Mouse (Mus musculus) heart, postnatal 36 days (tissue): ENCODE data around the gene Tek. TPM values are rescaled to one million over a fixed set of nuclear protein-coding genes. Genes with fewer than 3 reads are reported as not detected.
A peak's percentile ranks its signal among the peaks of the same experiment; 100 is the strongest.
"Not testable (repeated sequence)": the region's sequence is repeated elsewhere in the genome, so short reads cannot be mapped to it uniquely, and the experiment has no call there.

ENCODE experiments used
- DNase-seq, 2 experiments: peaks; one replicate each; pipeline ENCODE4 v3.0.0; 2021 to 2022
- intact Hi-C: fragments of 180-260 bp; cut with DNase I; formaldehyde crosslinking; loops from one replicate; pipeline ENCODE4 v1.15.1; 2025
- total RNA-seq, 2 experiments: library from RNA; stranded (reverse); gene quantifications; 2 replicates each; pipeline ENCODE4 v1.2.3; 2021

Gene Tek
- 10 to 100 TPM; 41.2 to 42.9 TPM for total RNA-seq

DNA sequence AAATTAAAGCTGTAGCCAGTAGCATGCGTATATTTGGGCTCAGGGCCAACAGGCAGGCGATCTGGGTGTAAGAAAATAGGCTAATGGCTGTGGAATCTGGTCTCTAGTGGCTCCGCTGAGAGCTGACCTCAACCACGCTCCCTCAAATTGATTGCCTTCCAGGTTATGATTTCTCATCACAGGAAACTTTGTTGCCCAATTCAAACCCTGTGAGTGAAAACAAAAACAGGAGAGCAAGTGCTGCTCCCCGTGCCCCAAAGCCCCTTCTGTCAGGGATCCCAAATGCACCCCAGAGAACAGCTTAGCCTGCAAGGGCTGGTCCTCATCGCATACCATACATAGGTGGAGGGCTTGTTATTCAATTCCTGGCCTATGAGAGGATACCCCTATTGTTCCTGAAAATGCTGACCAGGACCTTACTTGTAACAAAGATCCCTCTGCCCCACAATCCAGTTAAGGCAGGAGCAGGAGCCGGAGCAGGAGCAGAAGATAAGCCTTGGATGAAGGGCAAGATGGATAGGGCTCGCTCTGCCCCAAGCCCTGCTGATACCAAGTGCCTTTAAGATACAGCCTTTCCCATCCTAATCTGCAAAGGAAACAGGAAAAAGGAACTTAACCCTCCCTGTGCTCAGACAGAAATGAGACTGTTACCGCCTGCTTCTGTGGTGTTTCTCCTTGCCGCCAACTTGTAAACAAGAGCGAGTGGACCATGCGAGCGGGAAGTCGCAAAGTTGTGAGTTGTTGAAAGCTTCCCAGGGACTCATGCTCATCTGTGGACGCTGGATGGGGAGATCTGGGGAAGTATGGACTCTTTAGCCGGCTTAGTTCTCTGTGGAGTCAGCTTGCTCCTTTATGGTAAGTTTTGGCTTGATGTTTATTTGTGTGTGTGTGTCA lies at the start of gene Tek:
Gene Tek (plus strand): TSS at position 452 of the 894 bp plus-strand sequence.
- peak; percentile 43 to 66 for DNase-seq
- intact Hi-C loops: loop anchor here (2.0 kb wide), 2 partner anchors 22 to 88 kb away; no protein-coding TSS in a partner anchor

DNA sequence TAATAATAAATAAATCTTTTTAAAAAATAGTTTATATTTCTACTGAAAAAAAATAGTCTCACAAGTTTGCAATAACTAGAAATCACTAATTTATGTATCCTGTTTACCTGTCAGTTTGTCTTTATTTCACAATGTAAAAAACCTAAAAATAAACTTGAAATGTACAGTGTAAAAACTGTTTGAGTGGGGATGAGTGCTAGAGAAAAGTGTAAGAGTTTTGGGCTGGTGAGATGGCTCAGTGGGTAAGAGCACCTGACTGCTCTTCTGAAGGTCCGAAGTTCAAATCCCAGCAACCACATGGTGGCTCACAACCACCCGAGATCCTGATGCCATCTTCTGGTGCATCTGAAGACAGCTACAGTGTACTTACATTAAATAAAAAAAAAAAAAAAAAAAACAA lies 49.3 kb upstream of the Tek start:
- DNase-seq, intact Hi-C loops: not testable (repeated sequence)

DNA sequence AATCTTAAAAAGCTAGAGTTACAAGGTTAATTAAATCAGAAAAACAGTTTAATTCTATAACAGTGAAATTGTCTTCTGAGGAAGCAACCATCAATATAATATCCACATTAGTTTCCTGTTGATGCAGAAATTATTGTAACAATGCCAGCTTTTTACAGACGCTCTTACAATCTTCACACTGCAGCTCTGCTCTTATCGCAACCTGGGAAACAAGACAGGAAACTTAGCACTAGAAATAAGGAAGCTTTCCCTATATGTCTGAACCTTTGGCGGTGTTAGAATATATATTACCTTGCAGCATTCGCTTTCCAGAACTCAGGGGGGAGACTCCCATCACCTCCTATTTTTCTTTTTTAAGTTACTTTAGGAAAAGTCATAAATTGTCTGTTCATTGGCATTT lies 48.0 kb upstream of the Tek start:
- intact Hi-C loops: no loop called here

DNA sequence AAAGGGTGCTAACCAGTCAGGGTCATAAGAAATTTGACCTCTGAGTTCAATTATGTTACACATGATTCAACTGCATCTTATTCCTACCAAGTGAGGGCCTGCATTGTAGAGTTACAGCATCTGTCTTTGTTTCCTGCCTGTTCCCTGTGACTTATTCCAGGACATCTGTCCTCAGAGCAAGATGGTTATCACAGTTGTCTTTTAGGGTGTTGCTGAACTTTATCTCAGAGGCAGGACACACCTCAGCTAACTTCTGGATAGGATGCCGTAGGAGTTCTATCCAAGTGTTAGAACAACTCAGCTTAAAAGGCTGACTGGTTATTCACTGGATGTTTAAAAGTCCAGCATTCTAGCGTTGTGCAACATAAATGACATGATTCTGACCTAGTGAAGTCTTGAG lies 46.9 kb upstream of the Tek start:
- no peak for DNase-seq
- intact Hi-C loops: no loop called here

More for the DNA sequence above, 48.0 kb upstream of the Tek start:
- no peak for DNase-seq

DNA sequence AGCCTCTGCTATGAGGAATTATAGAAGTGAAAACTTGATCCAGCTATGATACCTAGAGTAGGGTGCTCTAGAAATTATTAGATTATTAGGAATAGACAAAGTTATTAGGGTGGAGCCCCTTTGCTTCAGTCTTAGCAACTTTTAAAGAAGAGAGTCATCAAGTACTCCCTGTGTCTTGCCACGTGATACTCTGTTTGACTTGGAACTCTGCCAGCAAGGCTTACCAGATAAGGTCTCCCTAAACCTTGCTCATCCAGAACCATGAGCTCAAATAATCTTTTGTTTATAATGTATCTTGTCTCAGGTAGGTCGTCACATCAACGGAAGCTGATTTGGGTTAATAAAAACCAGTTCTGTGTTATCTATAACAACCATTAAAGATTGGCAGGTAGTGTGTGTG lies 42.7 kb upstream of the Tek start:
- intact Hi-C loops: no loop called here
- DNase-seq: no peak

DNA sequence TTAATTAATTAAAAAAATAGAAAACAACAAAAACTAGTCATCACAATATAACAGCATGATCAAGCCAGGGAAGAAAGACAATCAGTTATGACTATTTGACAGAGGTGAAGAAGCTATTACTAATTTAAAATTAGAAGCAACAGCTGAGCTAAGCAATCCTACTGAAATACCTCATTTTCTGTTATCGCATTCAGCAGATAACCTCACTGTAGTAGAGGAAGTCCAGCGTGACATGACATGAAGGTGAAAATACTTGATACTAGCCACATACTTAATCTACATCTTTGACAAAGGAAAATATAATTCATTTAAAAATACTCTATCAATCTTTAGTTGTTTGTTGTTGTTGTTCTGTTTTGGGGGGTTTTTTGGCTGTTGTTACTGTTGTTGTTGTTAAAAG lies 28.1 kb upstream of the Tek start:
- intact Hi-C loops: loop anchor here (1.0 kb wide), 1 partner anchor 18 kb away; no protein-coding TSS in a partner anchor
- DNase-seq: no peak

DNA sequence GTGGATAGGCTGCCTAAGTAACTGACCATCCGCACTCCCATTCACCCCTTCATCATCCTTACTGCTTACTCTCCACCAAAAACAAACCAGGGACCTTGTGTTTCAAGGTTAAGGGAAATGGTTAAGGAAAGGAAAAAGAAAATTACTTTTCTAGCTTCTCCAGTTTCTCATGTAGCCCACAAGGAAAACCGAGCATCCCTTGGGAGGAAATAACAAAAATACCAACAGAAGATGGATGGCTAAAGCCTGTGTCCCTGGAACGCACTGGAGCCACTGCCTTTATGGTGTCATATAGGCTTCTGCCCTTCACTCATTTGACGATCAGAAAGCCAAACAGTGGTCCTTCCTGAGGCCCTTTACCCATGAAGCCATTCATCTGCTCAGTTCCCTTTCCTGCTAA lies 27.7 kb upstream of the Tek start:
- no peak for DNase-seq
- intact Hi-C loops: loop anchor here (1.0 kb wide), 1 partner anchor 18 kb away; no protein-coding TSS in a partner anchor

DNA sequence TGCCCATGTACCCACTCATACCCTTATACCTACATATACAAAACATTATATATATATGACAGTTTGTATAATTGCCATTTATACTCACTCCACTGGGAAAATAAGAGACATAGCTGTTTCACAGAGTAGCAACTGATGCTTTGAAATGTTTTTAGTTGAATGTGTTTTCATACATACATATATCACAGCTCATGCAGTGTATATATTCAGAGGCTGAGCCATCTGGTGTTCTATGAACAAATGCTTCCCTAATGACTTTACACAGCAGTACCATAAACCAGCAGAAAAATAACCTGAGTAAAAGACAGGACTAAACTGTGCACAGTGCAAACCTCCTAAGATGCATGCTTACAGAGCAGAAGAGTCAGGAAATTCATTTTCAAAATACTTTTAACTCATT lies 25.3 kb upstream of the Tek start:
- intact Hi-C loops: loop anchor here (2.0 kb wide), 1 partner anchor 33 kb away; no protein-coding TSS in a partner anchor
- no peak for DNase-seq

DNA sequence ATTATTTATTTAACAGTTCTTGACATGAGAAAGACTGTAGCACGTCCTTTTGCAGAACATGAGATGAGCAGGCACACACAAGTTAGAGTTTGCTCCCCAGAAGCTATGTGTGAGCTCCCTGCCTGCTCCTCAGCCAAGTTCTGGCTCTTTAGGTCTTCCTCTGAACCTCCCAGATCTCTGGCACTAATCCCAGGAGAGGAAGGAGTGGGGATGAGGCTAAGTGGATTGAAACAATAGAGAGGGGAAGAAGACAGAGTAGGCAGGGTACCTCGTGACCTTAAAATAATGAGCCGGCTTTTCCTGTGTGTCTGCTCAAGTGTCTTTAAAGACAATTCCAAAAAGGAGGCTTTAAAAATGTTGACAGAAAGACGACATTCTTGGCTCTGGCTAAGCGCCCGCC lies 23.9 kb upstream of the Tek start:
- DNase-seq: peak; percentile 25 to 33
- intact Hi-C loops: no loop called here

DNA sequence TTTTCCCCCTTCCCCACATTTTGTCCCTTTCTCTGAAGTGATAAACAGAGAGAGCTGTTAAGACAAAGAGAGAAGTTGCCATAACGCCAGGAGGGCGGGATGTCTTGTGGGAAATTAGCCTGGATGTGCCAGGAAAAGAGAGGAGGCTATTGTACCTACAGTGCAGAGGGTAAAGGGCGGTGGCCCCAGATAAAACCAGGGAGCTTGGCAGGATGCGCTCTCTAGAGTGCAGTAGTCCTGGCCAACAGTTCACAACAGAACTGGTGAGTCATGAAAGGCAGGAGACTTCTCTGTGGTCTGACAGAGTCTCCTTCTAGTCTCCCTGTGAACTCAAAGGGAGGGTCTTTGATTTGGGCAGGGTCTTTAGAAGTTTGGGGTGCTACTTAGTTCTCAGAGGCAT lies 13.3 kb upstream of the Tek start:
- intact Hi-C loops: no loop called here
- DNase-seq: peak in 1 of 2 experiments; percentile 42

DNA sequence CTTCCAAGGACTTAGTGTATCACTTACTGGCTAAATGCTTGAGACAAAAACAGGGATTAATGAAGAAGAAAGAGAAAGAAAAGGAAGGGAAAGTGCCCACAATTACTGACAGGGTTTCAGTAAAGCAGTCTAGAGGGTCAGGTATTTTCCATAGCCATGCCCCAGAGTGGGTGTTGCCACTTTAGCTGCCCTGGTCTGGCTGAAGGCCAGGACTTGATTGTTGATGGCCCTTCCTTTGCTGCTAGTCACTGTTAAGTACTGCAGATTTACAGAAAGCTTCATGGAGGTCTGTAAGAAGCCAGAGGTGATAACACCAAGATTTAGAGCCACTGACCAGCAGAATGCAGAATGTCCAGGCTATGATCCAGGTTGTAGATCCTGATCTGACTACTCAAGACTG lies 6.4 kb upstream of the Tek start:
- intact Hi-C loops: no loop called here
- no peak for DNase-seq

DNA sequence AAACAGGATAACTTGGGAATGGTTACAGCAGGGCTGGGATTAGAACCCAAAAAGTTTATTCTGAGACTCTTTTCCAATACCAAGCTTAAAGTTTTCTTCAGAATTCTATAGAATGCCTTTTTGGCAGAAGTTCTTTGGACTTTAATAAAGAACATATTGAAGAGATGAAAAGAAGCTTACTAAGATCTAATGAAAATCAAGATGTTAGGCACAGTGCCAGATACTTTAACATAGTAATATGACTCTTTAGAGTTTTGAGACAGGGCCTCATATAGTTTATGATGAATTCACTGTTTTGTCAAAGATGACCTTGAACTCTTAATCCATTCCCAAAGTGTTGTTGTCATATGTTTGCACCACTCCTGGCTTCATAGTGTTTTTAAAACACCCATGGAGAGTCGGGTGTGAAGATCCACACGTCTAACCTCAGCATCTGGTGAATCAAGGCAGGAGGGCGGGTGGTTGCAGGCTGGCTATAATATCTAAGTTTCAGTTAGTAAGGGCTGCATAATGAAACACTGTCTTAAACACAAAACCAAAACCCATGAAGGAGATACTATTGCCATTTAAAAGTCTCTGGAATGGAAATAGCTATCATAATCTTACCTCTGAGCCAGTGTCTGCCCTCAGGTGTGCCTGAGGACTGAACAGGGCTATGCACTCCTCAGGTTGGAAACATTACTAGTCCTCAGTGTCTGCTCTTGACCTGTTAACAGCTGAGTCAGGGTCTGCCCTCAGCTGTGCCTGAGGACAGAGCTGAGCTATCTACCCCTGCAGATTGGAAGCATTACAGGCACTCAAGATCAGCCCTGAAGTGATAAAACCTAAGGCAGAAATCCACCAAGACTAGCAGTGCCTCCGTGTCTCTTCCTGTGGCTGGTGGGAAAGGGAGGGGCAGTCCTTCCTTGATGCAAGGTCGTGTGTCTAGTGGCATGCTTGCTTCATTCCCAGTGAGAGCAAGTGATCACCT lies 1.5 kb upstream of the Tek start:
- no peak for DNase-seq
- intact Hi-C loops: loop anchor here (2.0 kb wide), 2 partner anchors 21 to 89 kb away; no protein-coding TSS in a partner anchor

DNA sequence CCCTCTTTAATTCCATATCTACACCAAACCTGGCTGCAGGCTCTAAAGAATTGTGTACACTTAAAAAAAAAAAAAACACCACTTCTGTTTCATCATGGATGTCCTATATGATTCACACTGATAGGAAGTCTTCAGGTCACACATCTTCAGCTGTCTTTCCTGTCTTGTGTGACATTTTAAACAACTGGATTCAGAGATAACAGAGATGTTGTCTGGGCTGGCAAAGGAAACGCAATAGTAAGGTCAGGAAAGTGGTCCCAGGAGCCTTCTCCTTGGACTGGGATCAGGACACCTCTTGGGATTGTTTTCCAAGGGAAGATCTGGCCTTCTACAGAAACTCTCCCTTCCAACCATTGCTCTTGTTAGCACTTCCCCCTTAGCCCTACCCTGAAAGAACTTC lies 2.7 kb downstream of the Tek start:
- intact Hi-C loops: no loop called here
- DNase-seq: no peak

DNA sequence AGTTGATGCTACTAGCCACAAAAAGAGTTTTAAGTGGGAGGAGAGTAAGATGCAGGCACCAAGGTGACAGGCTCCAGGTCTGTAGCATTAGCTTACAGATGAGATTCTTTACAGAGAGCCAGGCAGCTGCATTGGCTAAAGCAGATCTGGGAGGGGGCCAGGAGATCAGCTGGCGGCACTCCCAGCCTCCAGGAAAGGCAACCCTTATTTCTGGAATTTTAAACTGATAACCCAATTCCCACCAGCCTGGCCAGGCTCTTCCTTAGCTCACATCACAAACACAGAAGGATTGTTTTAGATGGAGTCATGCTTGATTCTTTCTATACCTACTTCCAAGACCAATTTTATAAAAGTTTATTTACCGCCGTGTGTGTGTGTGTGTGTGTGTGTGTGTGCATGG lies 6.7 kb downstream of the Tek start:
- intact Hi-C loops: loop anchor here (1.0 to 5.0 kb wide), 4 partner anchors 33 to 85 kb away; no protein-coding TSS in a partner anchor

DNA sequence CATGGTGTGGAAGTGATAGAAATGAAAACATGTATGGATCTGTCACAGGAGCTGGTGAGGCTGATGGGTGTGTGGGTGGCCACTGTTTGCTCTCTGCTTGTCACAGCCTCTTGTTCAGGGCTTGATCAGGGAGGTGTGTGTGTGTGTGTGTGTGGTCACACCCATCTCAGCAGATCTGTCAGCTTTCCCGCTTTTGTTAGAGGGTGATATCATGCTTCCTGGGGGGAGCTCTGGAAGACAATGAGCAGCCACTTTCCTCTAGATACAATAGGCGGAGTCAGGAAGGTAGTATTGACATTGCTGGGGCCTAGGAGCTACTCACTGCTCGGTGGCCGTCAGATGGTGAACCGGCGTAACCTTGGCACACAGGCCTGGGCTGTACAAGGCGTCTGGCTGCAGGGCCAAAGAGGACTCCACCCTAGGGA lies 7.3 kb downstream of the Tek start:
- peak; percentile 65 to 66 for DNase-seq
- intact Hi-C loops: loop anchor here (1.0 to 5.0 kb wide), 3 partner anchors 34 to 84 kb away; no protein-coding TSS in a partner anchor

More for the DNA sequence above, 6.7 kb downstream of the Tek start:
- DNase-seq: peak; percentile 69 to 74

DNA sequence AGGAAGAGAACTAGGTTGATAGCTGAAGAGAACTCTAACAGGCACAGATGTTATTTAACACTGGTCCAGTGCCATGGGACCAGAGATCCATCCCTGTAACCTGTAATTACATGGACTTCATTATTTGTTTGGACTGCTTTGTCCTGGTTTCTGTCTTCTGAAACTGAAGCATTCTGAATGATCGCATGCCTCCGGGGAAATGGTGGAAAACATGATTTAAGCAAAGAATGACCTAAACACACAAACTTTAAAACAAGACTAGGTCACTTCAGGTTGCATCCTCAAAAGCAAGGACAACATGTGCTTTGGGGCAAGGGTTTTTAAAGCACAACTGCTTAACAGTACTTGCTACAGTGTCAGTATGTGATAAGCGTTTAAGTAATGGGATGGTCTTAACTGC lies 8.2 kb downstream of the Tek start:
- intact Hi-C loops: loop anchor here (2.0 to 5.0 kb wide), 2 partner anchors 35 kb away; no protein-coding TSS in a partner anchor
- DNase-seq: no peak

DNA sequence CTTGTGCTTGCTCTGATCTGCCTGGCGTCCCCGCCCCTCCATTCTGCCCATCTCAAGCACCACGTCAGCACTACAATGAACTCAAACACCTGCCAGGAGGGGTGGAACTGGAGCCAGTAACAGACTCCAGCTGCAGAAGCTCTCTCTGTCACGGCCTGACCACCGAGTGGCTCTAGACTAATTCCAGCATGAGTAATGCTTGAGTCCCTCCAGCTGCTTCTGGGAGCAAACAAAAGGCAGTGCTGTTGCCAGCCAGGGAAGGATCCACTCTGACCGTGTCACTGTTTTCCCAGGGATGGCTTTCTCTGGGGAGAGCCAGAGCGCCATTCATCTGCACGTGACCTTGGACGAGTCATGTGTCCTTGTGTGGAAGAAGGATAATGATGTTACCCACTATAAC lies 13.4 kb downstream of the Tek start:
- peak; percentile 58 to 62 for DNase-seq
- intact Hi-C loops: no loop called here

DNA sequence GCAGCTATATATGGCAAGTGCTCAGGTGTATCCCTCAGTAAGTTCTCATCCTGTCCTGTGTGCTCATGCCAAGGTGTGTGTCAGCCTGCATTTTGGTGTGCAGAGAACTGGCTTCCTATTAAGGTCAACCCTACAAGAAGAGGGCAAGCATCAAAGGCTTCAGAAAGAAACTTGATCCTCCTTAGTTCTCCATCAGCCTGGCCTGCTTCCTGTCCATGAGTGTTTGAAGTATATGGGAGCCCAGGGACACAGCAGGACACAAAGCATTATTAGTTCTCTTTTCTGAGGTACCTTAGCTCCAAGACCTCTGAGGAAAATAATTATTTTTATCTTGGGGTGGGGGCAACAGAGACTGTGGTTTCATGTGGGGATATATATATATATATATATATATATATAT lies 26.1 kb downstream of the Tek start:
- intact Hi-C loops: no loop called here

DNA sequence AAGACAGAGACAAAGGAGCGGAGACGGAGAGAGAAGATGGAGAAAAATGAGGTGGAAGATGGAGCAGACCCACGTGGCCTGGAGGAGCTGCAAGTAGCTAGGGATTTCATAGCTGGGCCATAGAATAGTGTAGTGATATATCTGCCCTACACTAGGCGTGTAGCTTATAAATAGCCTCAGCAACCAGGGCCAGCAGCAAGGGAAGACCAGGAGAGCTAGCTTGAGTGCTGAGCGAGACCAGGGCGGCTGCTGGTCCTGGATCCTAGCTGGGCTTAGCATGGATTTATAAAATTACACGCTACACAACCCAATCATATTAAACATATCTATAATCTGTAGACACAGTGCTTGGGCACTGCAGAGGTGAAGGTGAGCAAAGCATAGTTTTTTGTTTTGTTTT lies 27.1 kb downstream of the Tek start:
- intact Hi-C loops: no loop called here
- DNase-seq: no peak

More for the DNA sequence above, 26.1 kb downstream of the Tek start:
- DNase-seq: no peak

DNA sequence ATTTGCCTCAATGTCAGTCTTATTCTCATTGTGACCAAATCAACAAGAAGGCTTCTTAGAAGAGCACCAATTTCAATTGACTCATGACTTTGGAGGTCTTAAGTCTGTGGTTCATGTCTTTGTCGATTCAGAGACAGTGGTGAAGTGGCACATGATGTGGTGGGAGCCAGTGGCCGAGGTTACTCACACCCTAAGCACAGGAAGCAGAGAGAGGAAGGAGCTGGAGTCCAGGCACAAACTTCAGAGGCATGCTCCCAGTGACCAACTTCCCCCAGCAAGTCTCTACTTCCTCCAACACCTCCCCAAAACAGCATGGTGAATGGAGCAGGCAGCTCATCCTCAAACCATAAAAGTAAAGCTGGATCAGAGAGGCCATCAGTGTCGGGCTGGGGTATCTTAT lies 29.5 kb downstream of the Tek start:
- no peak for DNase-seq
- intact Hi-C loops: no loop called here

DNA sequence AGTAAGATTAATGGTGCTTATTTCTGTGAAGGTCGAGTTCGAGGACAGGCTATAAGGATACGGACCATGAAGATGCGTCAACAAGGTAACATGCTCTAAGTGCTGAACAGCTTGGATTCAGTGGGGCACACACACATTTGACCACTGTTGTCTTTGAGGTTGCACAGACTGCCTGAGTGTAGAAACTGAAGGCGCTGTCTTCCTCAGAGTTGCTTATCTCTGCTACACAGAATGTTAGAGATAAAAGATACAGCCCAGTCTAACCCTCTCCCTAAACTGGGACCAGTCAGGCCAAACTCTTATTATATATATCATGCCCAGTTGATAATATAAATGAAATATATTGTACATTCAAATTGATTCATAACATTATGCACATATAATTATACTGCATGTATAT lies 42.0 kb downstream of the Tek start:
- intact Hi-C loops: loop anchor here (5.0 kb wide), 1 partner anchor 34 kb away; no protein-coding TSS in a partner anchor
- no peak for DNase-seq
